Mouse (Mus musculus) spleen, adult 2 months (tissue): ENCODE data around the gene Cntn3. TPM values are rescaled to one million over a fixed set of nuclear protein-coding genes. Genes with fewer than 3 reads are reported as not detected.
"Not testable (repeated sequence)": the region's sequence is repeated elsewhere in the genome, so short reads cannot be mapped to it uniquely, and the experiment has no call there.

ENCODE experiments used
- DNase-seq, 2 experiments: peaks; one replicate each; pipeline versions ENCODE4 v3.0.0 to v3.0.0-alpha.2; 2012 to 2021; ENCODE audit warnings: low spot score in 2 of 2, low read depth in 1 of 2
- H3K27ac ChIP-seq: fragments of 200-500 bp; 2 replicates; pipeline ENCODE4 v1.5.1; 2012; ENCODE audit warnings: low read length, inconsistent platforms; ENCODE audit not compliant: insufficient read depth
- H3K27me3 ChIP-seq: fragments of 200-500 bp; 2 replicates; pipeline ENCODE4 v1.6.1; 2012; ENCODE audit warnings: mild to moderate bottlenecking, moderate library complexity, low read length, inconsistent platforms; ENCODE audit not compliant: control insufficient read depth, insufficient read depth
- H3K36me3 ChIP-seq: fragments of 200-500 bp; 2 replicates; pipeline ENCODE4 v1.6.1; 2012; ENCODE audit warnings: mild to moderate bottlenecking, low read length, inconsistent platforms; ENCODE audit not compliant: control insufficient read depth, insufficient read depth
- H3K4me1 ChIP-seq: fragments of 200-500 bp; 2 replicates; pipeline ENCODE4 v1.6.1; 2011; ENCODE audit warnings: inconsistent platforms; ENCODE audit not compliant: control insufficient read depth, insufficient read depth, insufficient read length
- H3K4me3 ChIP-seq: fragments of 200-500 bp; 2 replicates; pipeline ENCODE4 v1.5.1; 2011; ENCODE audit warnings: mild to moderate bottlenecking, inconsistent platforms; ENCODE audit not compliant: insufficient read depth, insufficient read length; ENCODE audit errors: extremely low read depth
- CTCF ChIP-seq: fragments of 200-500 bp; IDR thresholded peaks from 2 replicates; pipeline ENCODE4 v1.5.1; 2011; ENCODE audit warnings: mild to moderate bottlenecking, inconsistent platforms; ENCODE audit not compliant: insufficient read depth, insufficient read length, insufficient replicate concordance; ENCODE audit errors: extremely low read depth
- POLR2A ChIP-seq: fragments of 200-500 bp; IDR thresholded peaks from 2 replicates; pipeline ENCODE4 v1.6.1; 2011; ENCODE audit warnings: low read depth, low read length, inconsistent platforms
- WGBS: fragments of 180-500 bp; shearing (Covaris S2); methylation state at CpG from one replicate; pipeline ENCODE4 v1.1.7; 2018; 5-methylcytosine and 5-hydroxymethylcytosine counted together
- polyA plus RNA-seq: library from polyadenylated mRNA; depleted of rRNA; stranded (reverse); fragments of >200 nt; gene quantifications from 2 replicates; pipeline ENCODE4 v1.2.3, GENCODE M21; 2012; rRNA removed

Cntn3 gene
- polyA plus RNA-seq: not detected in 2 replicates

DNA sequence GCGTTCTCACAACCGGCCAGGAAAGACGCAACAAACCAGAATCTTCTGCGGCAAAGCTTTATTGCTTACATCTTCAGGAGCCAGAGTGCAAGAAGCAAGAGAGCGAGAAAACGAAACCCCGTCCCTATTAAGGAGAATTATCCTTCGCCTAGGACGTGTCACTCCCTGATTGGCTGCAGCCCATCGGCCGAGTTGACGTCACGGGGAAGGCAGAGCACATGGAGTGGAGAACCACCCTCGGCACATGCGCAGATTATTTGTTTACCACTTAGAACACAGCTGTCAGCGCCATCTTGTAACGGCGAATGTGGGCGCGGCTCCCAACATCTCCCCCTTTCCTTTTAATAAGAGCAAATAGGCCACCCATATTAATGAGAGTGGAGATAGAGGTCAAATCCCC lies at the start of gene Cntn3:
Gene Cntn3, minus strand, starts transcription at position 101 of the 400 bp plus-strand sequence.
- H3K27ac ChIP-seq, DNase-seq: not testable (repeated sequence)
- WGBS: 95% methylated on average over 5 of the region's 20 CpGs

DNA sequence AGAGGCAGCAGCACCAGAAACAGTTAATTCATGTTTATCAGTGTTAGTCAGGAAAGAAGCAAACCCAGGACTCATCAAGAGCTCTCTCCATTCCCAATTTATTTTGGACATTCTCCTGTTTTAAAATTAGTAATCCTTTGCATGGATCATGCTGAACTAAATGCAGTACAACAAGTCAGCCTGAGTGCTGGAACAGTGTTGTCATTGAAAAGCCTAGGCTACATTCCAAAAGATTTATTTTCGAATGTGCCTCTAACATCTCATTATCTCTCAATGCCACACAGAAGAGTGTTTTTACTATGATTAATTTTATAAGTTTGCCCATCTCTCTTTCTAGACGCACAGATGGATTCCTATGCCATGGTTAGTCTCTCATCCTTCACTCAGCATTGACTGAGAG lies 27.9 kb upstream of the Cntn3 start:
- no peak for DNase-seq
- TF ChIP-seq CTCF (no peak), POLR2A (no peak)
- H3K36me3 ChIP-seq: no peaks in the 10 kb centered on the region

More for the DNA sequence above, at the start of gene Cntn3:
- H3K4me1 ChIP-seq, H3K36me3 ChIP-seq, H3K27me3 ChIP-seq, H3K4me3 ChIP-seq: not testable (repeated sequence)

GRCm38 (mm10) chr6:102597756-102598155 lies 24.9 kb upstream of the Cntn3 start:
- H3K4me3 ChIP-seq: no peak overlapping the region
- H3K27ac ChIP-seq: no peak overlapping the region
- no peaks in the 10 kb centered on the region for H3K27me3 ChIP-seq
- no peaks in the 10 kb centered on the region for H3K4me1 ChIP-seq
- 62% methylated on average over 2 of the region's 2 CpGs for WGBS
- DNase-seq: no peak
- no peaks in the 10 kb centered on the region for H3K36me3 ChIP-seq
- TF ChIP-seq CTCF: no peak
- TF ChIP-seq POLR2A: no peak

More for the DNA sequence above, 27.9 kb upstream of the Cntn3 start:
- no peak overlapping the region for H3K27ac ChIP-seq
- no peak overlapping the region for H3K4me3 ChIP-seq
- WGBS: 79% methylated on average over 2 of the region's 2 CpGs
- no peaks in the 10 kb centered on the region for H3K4me1 ChIP-seq
- no peaks in the 10 kb centered on the region for H3K27me3 ChIP-seq

GRCm38 (mm10) chr6:102590151-102590550 lies 17.2 kb upstream of the Cntn3 start:
- Histone ChIP-seq H3K27me3 (no peaks in the 10 kb centered on the region), H3K4me3 (no peak overlapping the region), H3K27ac (no peak overlapping the region), H3K4me1 (no peaks in the 10 kb centered on the region), H3K36me3 (no peaks in the 10 kb centered on the region)
- 86% methylated on average over 4 of the region's 4 CpGs for WGBS
- no peak for DNase-seq
- TF ChIP-seq CTCF (no peak), POLR2A (no peak)

DNA sequence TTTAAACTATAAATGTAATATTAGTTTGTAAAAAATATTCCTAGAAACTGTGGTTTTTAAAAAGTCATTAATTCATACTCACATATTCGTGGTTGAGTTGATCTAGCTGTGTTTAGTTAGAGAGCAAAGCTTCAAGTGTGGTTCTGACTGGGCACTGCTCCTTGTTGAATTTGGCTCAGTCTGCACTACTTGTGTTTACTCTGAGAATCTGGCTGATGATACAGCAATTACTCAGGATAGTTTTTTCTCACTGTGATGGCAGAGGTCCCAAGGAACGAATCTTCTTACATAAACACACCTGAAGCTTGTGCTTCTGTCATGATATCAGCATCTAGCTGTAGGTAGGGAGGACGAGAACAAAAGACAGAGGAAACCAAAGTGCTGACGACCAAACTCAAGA lies 16.4 kb upstream of the Cntn3 start:
- WGBS: 61% methylated on average over 4 of the region's 4 CpGs
- no peaks in the 10 kb centered on the region for H3K36me3 ChIP-seq
- TF ChIP-seq CTCF: no peak
- TF ChIP-seq POLR2A: no peak

GRCm38 (mm10) chr6:102586056-102586455 lies 13.2 kb upstream of the Cntn3 start:
- Histone ChIP-seq H3K36me3 (no peaks in the 10 kb centered on the region), H3K27me3 (no peaks in the 10 kb centered on the region), H3K4me3 (no peak overlapping the region), H3K4me1 (no peaks in the 10 kb centered on the region), H3K27ac (no peak overlapping the region)
- no peak for TF ChIP-seq CTCF
- no peak for TF ChIP-seq POLR2A
- DNase-seq: no peak

More for the DNA sequence above, 16.4 kb upstream of the Cntn3 start:
- Histone ChIP-seq H3K27me3 (no peaks in the 10 kb centered on the region), H3K4me3 (no peak overlapping the region), H3K27ac (no peak overlapping the region), H3K4me1 (no peaks in the 10 kb centered on the region)
- DNase-seq: no peak

- TF ChIP-seq CTCF: no peak
- TF ChIP-seq POLR2A: no peak
- Histone ChIP-seq H3K4me3 (no peak overlapping the region), H3K36me3 (no peaks in the 10 kb centered on the region), H3K27me3 (no peaks in the 10 kb centered on the region), H3K4me1 (no peaks in the 10 kb centered on the region), H3K27ac (no peak overlapping the region)
- no peak for DNase-seq
- 86% methylated on average over 2 of the region's 2 CpGs for WGBS
Measured at GRCm38 (mm10) chr6:102583578-102583977, 10.7 kb upstream of the Cntn3 start.
